Mouse (Mus musculus) thymus, adult 2 months (tissue): ENCODE data around the gene Dtx3. TPM values are rescaled to one million over a fixed set of nuclear protein-coding genes. Genes with fewer than 3 reads are reported as not detected.

ENCODE experiments used
- DNase-seq: peaks from one replicate; pipeline ENCODE4 v3.0.0; 2021
- H3K27ac ChIP-seq: fragments of 200-500 bp; 2 replicates; pipeline ENCODE4 v1.5.1; 2012; ENCODE audit warnings: low read length, control low read depth; ENCODE audit not compliant: control insufficient read depth, insufficient read depth
- H3K27me3 ChIP-seq: fragments of 200-500 bp; 2 replicates; pipeline ENCODE4 v1.6.1; 2012; ENCODE audit warnings: mild to moderate bottlenecking, low read length, moderate library complexity, mixed read lengths; ENCODE audit not compliant: control insufficient read depth, insufficient read depth
- H3K36me3 ChIP-seq: fragments of 200-500 bp; 2 replicates; pipeline ENCODE4 v1.6.1; 2012; ENCODE audit warnings: mild to moderate bottlenecking, low read length, moderate library complexity; ENCODE audit not compliant: control insufficient read depth, insufficient read depth
- H3K4me1 ChIP-seq: fragments of 200-500 bp; replicated peaks from 2 replicates; pipeline ENCODE4 v1.6.1; 2012; ENCODE audit warnings: low read length; ENCODE audit not compliant: control insufficient read depth, insufficient read depth
- H3K4me3 ChIP-seq: fragments of 200-500 bp; 2 replicates; pipeline ENCODE4 v1.5.1; 2012; ENCODE audit warnings: mild to moderate bottlenecking, low read length, control low read depth, moderate library complexity; ENCODE audit not compliant: control insufficient read depth, insufficient read depth
- CTCF ChIP-seq: fragments of 200-500 bp; IDR thresholded peaks from 2 replicates; pipeline ENCODE4 v1.5.1; 2012; ENCODE audit warnings: mild to moderate bottlenecking, control low read depth, low read length, moderate library complexity, borderline replicate concordance; ENCODE audit not compliant: control insufficient read depth, poor library complexity, insufficient read depth; ENCODE audit errors: extremely low read depth
- POLR2A ChIP-seq: fragments of 200-500 bp; IDR thresholded peaks from 2 replicates; pipeline ENCODE4 v1.6.1; 2012; ENCODE audit warnings: mild to moderate bottlenecking, low read length, control low read depth, moderate library complexity; ENCODE audit not compliant: control insufficient read depth, poor library complexity, insufficient read depth; ENCODE audit errors: extremely low read depth
- WGBS: fragments of 180-500 bp; shearing (Covaris S2); methylation state at CpG from one replicate; pipeline ENCODE4 v1.1.7; 2018; 5-methylcytosine and 5-hydroxymethylcytosine counted together
- polyA plus RNA-seq: library from polyadenylated mRNA; depleted of rRNA; stranded (reverse); fragments of >200 nt; gene quantifications from 2 replicates; pipeline ENCODE4 v1.2.3, GENCODE M21; 2012

Gene Dtx3
- polyA plus RNA-seq, 1 experiment = 263 TPM

GRCm38 (mm10) chr10:127188079-127188453 lies 7.5 kb downstream of the Dtx3 start:
- no peak for DNase-seq
- H3K4me1 ChIP-seq = peaks cover 14% of the 10 kb centered on the region; the same call in 1 of the 2 replicates
- TF ChIP-seq CTCF = no peak
- TF ChIP-seq POLR2A = no peak
- H3K4me3 ChIP-seq = no peak overlapping the region; the same call in 1 of the 2 replicates
- H3K27ac ChIP-seq = no peak overlapping the region
- 5% methylated on average over 18 of the region's 21 CpGs for WGBS
- H3K36me3 ChIP-seq = no peaks in the 10 kb centered on the region
- H3K27me3 ChIP-seq = peaks cover 20% of the 10 kb centered on the region

GRCm38 (mm10) chr10:127187371-127188078 lies 8.0 kb downstream of the Dtx3 start:
- no peak overlapping the region for H3K27ac ChIP-seq
- peaks cover 14% of the 10 kb centered on the region; the same call in 1 of the 2 replicates for H3K4me1 ChIP-seq
- H3K36me3 ChIP-seq = no peaks in the 10 kb centered on the region
- TF ChIP-seq POLR2A (no peak), CTCF (no peak)
- WGBS = 90% methylated on average over 10 of the region's 10 CpGs
- no peak overlapping the region for H3K4me3 ChIP-seq
- DNase-seq = no peak
- peaks cover 20% of the 10 kb centered on the region for H3K27me3 ChIP-seq

GRCm38 (mm10) chr10:127186451-127186850 lies 9.1 kb downstream of the Dtx3 start:
- H3K36me3 ChIP-seq = no peaks in the 10 kb centered on the region
- H3K27ac ChIP-seq = no peak overlapping the region
- TF ChIP-seq POLR2A = no peak
- TF ChIP-seq CTCF = no peak
- WGBS = 100% methylated on average over 1 of the region's 1 CpGs
- no peak for DNase-seq
- peaks cover 14% of the 10 kb centered on the region; the same call in 1 of the 2 replicates for H3K4me1 ChIP-seq
- peaks cover 20% of the 10 kb centered on the region for H3K27me3 ChIP-seq
- no peak overlapping the region for H3K4me3 ChIP-seq

GRCm38 (mm10) chr10:127185506-127185905 lies 10.0 kb downstream of the Dtx3 start:
- TF ChIP-seq CTCF (no peak), POLR2A (no peak)
- DNase-seq = no peak
- WGBS = 93% methylated on average over 15 of the region's 15 CpGs

GRCm38 (mm10) chr10:127185101-127185500 lies 10.4 kb downstream of the Dtx3 start:
- H3K27ac ChIP-seq = no peak overlapping the region
- 81% methylated on average over 9 of the region's 9 CpGs for WGBS
- no peaks in the 10 kb centered on the region for H3K36me3 ChIP-seq
- no peak overlapping the region for H3K4me3 ChIP-seq
- no peak for DNase-seq
- peaks cover 20% of the 10 kb centered on the region for H3K27me3 ChIP-seq
- TF ChIP-seq CTCF = no peak
- no peak for TF ChIP-seq POLR2A
- H3K4me1 ChIP-seq = peaks cover 16% of the 10 kb centered on the region; the same call in 1 of the 2 replicates

More at GRCm38 (mm10) chr10:127185506-127185905, 10.0 kb downstream of the Dtx3 start:
- H3K4me3 ChIP-seq = no peak overlapping the region
- H3K4me1 ChIP-seq = peaks cover 14% of the 10 kb centered on the region; the same call in 1 of the 2 replicates
- peaks cover 20% of the 10 kb centered on the region for H3K27me3 ChIP-seq
- H3K36me3 ChIP-seq = no peaks in the 10 kb centered on the region
- H3K27ac ChIP-seq = no peak overlapping the region

- Histone ChIP-seq H3K4me3 (no peak overlapping the region), H3K27ac (no peak overlapping the region), H3K36me3 (no peaks in the 10 kb centered on the region), H3K4me1 (0 out of 2 replicates have a peak, but pooled peaks cover 9% of the 10 kb centered on the region), H3K27me3 (peaks cover 13% of the 10 kb centered on the region)
- TF ChIP-seq CTCF = no peak
- TF ChIP-seq POLR2A = no peak
- WGBS = 33% methylated on average over 20 of the region's 20 CpGs
- DNase-seq = no peak
These were observed 11.8 kb downstream of the Dtx3 start for GRCm38 (mm10) chr10:127183759-127184158.
